In genomic region chr10:127170002-127170401, GRCm38 (mm10) we compare ENCODE assay signal across 9 mouse cellular contexts. TPM values are rescaled to one million over a fixed set of nuclear protein-coding genes. Genes with fewer than 3 reads are reported as not detected.
DNase-seq lines count a peak whose midpoint lies in the region; ATAC-seq and TF ChIP-seq lines count a peak whose summit lies in the region.
"Had no signal": no experiment of that assay in that cellular context is flagged by ENCODE, and none has a peak within 500 bp of the region (broad histone marks: within the 10 kb centered on the region; RNA-seq: fewer than 3 reads in every experiment).

No protein-coding gene starts in this region.

- H3K4me1 ChIP-seq in heart, embryonic 16.5 days (ENCODE audit: control insufficient read depth, insufficient read depth, low read length) = peaks cover 14% of the 10 kb centered on the region
- peaks cover 39% of the 10 kb centered on the region for H3K4me1 ChIP-seq in liver, embryonic 16.5 days (ENCODE audit: control insufficient read depth, low read depth, low read length)

- H3K4me3 ChIP-seq in gastrocnemius, adult 2 months = peak overlapping the region; percentile 70; the same call in 1 of the 2 replicates
- peak overlapping the region; percentile 41 for H3K4me3 ChIP-seq in heart, embryonic 16.5 days (ENCODE audit: low read length)
- peak overlapping the region; percentile 51 for H3K4me3 ChIP-seq in liver, embryonic 16.5 days (ENCODE audit: low read depth, low read length)

- H3K9ac ChIP-seq in heart, embryonic 16.5 days (ENCODE audit: low read length) = no peak overlapping the region
- H3K9ac ChIP-seq in liver, embryonic 16.5 days (ENCODE audit: low read depth, low read length) = no peak overlapping the region

- intact Hi-C loops in gastrocnemius, adult 2 months (cut with DNase I) = loop anchor here (10.0 kb wide), 1 partner anchor 165 kb away; no protein-coding TSS in a partner anchor

- peaks cover 65% of the 10 kb centered on the region for H3K27me3 ChIP-seq in heart, embryonic 16.5 days (ENCODE audit: control insufficient read depth, insufficient read depth, low read length)
- H3K27me3 ChIP-seq in liver, embryonic 16.5 days (ENCODE audit: control insufficient read depth, insufficient read depth, low read depth, low read length) = peaks cover 30% of the 10 kb centered on the region
- H3K27me3 ChIP-seq: Patski had no signal

- no peak overlapping the region for H3K27ac ChIP-seq in gastrocnemius, adult 2 months
- no peak overlapping the region for H3K27ac ChIP-seq in heart, embryonic 16.5 days (ENCODE audit: low read length)
- H3K27ac ChIP-seq in liver, embryonic 16.5 days (ENCODE audit: low read length) = no peak overlapping the region

- peak overlapping the region; percentile 67 for H3K4me2 ChIP-seq in heart, embryonic 16.5 days (ENCODE audit: low read depth, low read length)
- peak overlapping the region; percentile 74 for H3K4me2 ChIP-seq in liver, embryonic 16.5 days (ENCODE audit: low read depth, low read length)

- H3K36me3 ChIP-seq in heart, embryonic 16.5 days (ENCODE audit: control insufficient read depth, insufficient read depth) = no peaks in the 10 kb centered on the region
- H3K36me3 ChIP-seq in liver, embryonic 16.5 days (ENCODE audit: control insufficient read depth, insufficient read depth) = peaks cover 4% of the 10 kb centered on the region; the same call in 1 of the 2 replicates

- WGBS in heart, embryonic 16.5 days = 10% methylated on average over 22 of the region's 22 CpGs
- WGBS in liver, embryonic 16.5 days (ENCODE audit: insufficient replicate concordance) = 11% methylated on average over 22 of the region's 22 CpGs

- no peak for DNase-seq in gastrocnemius, adult 2 months
- no peak for DNase-seq in gastrocnemius, postnatal 25 days
- peak; percentile 43 for DNase-seq in testis, postnatal 14 days (ENCODE audit: low spot score)
- no peak for DNase-seq in testis, postnatal 10 days (ENCODE audit: low spot score)
- no peak for DNase-seq in gastrocnemius, postnatal 10 days
- DNase-seq in right cerebral cortex, adult 18-20 months = no peak

- TF ChIP-seq CTCF in gastrocnemius, adult 2 months (IDR thresholded peaks at IDR 0.05) = peak; percentile 27; the same call in 1 of the 2 replicates

- no peak for ATAC-seq in heart, embryonic 16.5 days (replicated peaks; ENCODE audit: extremely low read depth, insufficient read depth, low FRiP score)
- ATAC-seq in liver, embryonic 16.5 days (ENCODE audit: low read depth) = no peak

- H3K9me3 ChIP-seq in heart, embryonic 16.5 days (replicated peaks; ENCODE audit: control insufficient read depth, low read length) = no peaks in the 10 kb centered on the region
- H3K9me3 ChIP-seq in liver, embryonic 16.5 days (replicated peaks; ENCODE audit: control insufficient read depth, low read length) = no peaks in the 10 kb centered on the region

RNA-seq across cellular contexts. Expression of gene B4galnt1, which starts 5.0 kb away (rescaled TPM):
- total RNA-seq in gastrocnemius, adult 2 months (2021) = under 1 TPM; 0.66 to 0.89 TPM
- total RNA-seq in gastrocnemius, postnatal 25 days (2021) = under 1 TPM; 0.78 to 1.00 TPM
- 3.4 and 6.5 TPM in 2 replicates for polyA plus RNA-seq in heart, embryonic 16.5 days (2015; fragmentation: Nextera tagmentation; extraction: Ambion mirVana)
- polyA plus RNA-seq in liver, embryonic 16.5 days (2015; fragmentation: Nextera tagmentation; extraction: Ambion mirVana) = 18.7 and 24.3 TPM in 2 replicates
- total RNA-seq in gastrocnemius, postnatal 10 days (2021) = 1 to 10 TPM; 1.6 to 3.3 TPM

RNA-seq across cellular contexts. Expression of gene Slc26a10, which starts 10.4 kb away (rescaled TPM):
- 1 to 10 TPM; 4.1 to 5.4 TPM for total RNA-seq in gastrocnemius, adult 2 months (2021)
- 1 to 10 TPM; 3.3 to 6.5 TPM for total RNA-seq in gastrocnemius, postnatal 25 days (2021)
- 16.2 and 17.6 TPM in 2 replicates for polyA plus RNA-seq in heart, embryonic 16.5 days (2015; fragmentation: Nextera tagmentation; extraction: Ambion mirVana)
- 2.2 and 2.7 TPM in 2 replicates for polyA plus RNA-seq in liver, embryonic 16.5 days (2015; fragmentation: Nextera tagmentation; extraction: Ambion mirVana)
- 1 to 10 TPM; 3.0 to 6.1 TPM for total RNA-seq in gastrocnemius, postnatal 10 days (2021)

RNA-seq across cellular contexts. Expression of gene Arhgef25, which starts 19.9 kb away (rescaled TPM):
- total RNA-seq in gastrocnemius, adult 2 months (2021) = 1 to 10 TPM; 8.5 to 8.8 TPM
- 1 to 10 TPM; 8.7 to 9.3 TPM for total RNA-seq in gastrocnemius, postnatal 25 days (2021)
- polyA plus RNA-seq in heart, embryonic 16.5 days (2015; fragmentation: Nextera tagmentation; extraction: Ambion mirVana) = 26.0 and 27.0 TPM in 2 replicates
- polyA plus RNA-seq in liver, embryonic 16.5 days (2015; fragmentation: Nextera tagmentation; extraction: Ambion mirVana) = 4.8 and 5.7 TPM in 2 replicates
- total RNA-seq in gastrocnemius, postnatal 10 days (2021) = 10 to 100 TPM; 16.2 to 26.2 TPM

RNA-seq across cellular contexts. Expression of gene Dtx3, which starts 25.5 kb away (rescaled TPM):
- total RNA-seq in gastrocnemius, adult 2 months (2021) = 10 to 100 TPM; 20.8 to 25.6 TPM
- total RNA-seq in gastrocnemius, postnatal 25 days (2021) = 10 to 100 TPM; 18.9 to 19.6 TPM
- 69.9 and 72.5 TPM in 2 replicates for polyA plus RNA-seq in heart, embryonic 16.5 days (2015; fragmentation: Nextera tagmentation; extraction: Ambion mirVana)
- 13.4 and 14.8 TPM in 2 replicates for polyA plus RNA-seq in liver, embryonic 16.5 days (2015; fragmentation: Nextera tagmentation; extraction: Ambion mirVana)
- total RNA-seq in gastrocnemius, postnatal 10 days (2021) = 10 to 100 TPM; 28.8 to 37.6 TPM

RNA-seq across cellular contexts. Expression of gene Pip4k2c, which starts 41.4 kb away (rescaled TPM):
- 1 to 10 TPM; 7.6 to 7.9 TPM for total RNA-seq in gastrocnemius, adult 2 months (2021)
- 1 to 10 TPM; 4.7 to 6.9 TPM for total RNA-seq in gastrocnemius, postnatal 25 days (2021)
- polyA plus RNA-seq in heart, embryonic 16.5 days (2015; fragmentation: Nextera tagmentation; extraction: Ambion mirVana) = 26.3 and 27.2 TPM in 2 replicates
- polyA plus RNA-seq in liver, embryonic 16.5 days (2015; fragmentation: Nextera tagmentation; extraction: Ambion mirVana) = 39.1 and 40.1 TPM in 2 replicates
- 1 to 10 TPM; 8.5 to 9.6 TPM for total RNA-seq in gastrocnemius, postnatal 10 days (2021)
